Mouse (Mus musculus): ENCODE data around the gene Ssh2.

The Ssh2 gene

DNA sequence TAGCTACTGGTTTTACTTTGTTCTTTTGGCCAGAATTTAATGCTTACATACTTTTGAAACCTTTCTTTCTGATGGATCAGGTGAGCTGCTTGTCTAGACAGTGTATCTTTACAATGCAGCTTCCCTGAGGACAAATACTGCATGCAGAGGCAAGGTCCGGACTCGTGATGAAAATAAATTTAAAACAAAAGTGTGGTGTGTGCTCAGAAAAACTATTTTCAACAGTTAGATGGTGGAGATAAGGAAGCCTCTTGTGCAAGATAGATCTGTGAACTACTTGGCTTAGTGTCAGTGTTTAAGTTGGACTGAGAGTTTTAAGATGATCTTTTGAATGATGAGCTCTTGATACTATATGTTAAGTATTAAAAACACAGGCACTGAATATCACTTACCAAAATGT is 186.4 kb downstream of the Ssh2 start:
- no peak for DNase-seq (ENCODE audit: low spot score in 2 of 2)

DNA sequence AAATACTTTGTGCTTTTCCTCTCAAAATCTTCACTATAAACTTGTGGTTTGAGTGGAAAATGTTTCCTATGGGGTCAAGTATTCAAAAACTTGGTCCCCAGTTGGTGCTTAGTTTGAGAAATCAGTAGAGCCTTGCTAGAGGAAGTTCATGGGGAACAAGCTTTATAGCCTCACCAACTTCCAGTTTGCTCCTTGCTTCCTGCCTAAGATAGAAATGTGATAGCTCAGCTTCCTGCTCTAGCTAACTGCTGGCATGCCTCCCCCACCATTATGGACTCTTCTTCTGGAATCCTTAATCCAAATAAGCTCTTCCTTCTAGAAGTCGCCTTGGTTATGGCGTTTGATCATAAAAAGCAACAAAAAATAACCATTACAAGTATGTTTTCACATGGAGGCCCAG is 190.2 kb downstream of the Ssh2 start:
- no peak for DNase-seq (ENCODE audit: low spot score in 2 of 2)

DNA sequence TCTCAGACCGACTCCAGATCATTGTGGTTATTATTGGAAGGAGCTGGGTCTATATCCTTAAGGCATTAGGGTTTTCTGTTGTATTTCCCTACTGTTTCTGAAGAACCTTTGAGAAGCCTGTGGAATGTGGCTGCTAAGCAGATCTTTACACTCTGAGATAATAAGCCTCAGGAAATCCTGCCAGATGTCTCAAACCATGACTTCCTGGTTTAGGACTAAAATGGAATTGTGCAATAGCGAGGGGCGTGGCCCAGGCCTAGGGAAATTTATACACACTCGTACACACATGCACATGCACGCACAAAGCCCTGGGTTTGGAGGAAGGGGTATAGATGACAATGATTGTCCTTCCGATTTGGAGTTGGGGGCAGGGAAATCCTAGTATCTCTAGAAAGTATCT is 193.8 kb downstream of the Ssh2 start:
- peak; percentile 53 to 65 for DNase-seq (ENCODE audit: low spot score in 2 of 2)

DNA sequence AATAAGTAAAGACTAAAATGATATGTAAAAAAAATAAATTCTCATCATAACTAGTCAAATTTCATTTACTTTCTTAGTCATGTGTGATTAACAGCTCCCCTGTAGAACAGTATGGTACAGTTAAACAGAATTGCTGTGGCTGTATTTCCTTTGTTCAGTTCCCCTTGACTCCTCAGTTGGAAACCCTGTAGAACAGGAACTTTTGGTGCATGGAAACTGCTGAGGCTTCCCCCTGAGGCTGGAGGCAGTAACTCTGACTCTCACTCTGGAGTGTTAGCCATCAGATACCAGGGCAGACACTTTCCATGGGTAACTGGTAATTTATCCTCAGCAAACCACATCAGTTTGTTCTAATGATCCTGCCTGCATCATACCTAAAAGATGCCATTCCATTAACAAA is 195.2 kb downstream of the Ssh2 start:
- DNase-seq (ENCODE audit: low spot score in 2 of 2) = no peak

DNA sequence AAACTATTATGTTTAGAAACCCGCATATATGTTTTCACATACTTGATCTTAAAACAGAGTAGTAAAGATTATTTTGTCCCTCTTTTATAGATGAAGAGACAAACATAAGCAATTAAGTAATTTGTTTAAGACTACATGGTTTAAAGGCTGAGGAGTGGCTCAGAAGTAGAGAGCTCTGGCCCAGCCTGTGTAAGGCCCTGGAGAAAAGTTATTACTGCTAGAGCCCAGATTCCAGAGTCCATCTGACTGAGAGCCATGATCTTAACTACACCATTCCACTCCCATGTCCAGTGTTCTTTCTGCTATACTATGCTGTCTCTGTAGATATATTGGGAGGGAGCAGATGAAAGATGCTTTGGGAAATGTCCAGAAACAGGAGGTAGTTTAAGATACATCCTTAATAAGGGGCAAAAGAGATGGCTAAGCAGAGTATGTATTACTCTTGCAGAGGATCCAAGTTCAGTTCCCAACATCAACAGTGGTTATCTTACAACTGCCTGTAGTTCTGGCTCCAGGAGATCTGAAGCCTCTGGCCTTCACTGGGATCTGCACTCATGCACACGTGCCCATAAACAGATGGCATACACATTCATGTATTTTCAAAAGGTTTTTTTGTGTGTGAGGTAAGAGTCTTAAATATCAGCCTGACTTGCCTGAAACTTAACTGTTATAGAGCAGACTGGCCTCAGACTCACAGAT is 198.2 kb downstream of the Ssh2 start:
- DNase-seq (ENCODE audit: low spot score in 2 of 2) = no peak

DNA sequence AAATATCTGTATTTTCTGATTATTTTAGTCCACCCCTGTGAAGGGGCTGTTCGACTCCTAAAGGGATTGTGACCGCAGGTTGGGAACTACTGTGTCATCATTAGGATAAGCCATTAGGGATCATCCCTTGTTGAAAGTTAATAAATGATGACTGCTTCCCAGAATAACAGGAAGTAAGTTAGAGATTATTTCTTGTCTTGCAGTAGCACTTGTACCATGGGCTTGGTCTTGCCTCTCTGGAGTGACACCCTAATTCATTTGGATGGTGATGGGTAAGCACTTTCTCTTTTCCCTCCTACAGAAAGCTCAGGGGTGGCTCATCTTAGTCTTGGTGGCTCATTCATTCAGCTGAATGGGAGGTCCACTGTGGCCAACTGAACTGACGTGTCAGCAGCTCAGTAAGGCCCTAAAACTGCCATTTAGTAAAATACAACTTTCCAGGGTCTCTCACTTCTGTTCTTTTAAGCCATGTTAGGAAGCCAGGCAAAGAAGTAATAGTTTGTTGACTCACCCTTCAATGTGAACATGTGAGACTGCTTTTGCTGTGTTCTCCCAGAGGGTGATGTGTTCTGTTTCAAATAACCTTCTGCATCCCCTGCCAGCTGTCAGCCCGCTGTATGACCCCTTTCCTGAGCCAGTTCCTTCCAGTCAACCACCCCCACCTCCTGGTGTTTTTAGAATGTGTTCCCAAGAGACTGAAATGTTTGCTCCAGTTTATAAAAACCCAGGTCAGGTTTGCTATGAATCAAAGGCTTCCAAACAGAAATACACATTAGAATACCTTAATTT is 200.3 kb downstream of the Ssh2 start:
- DNase-seq (ENCODE audit: low spot score in 2 of 2) = peak in 1 of 2 experiments; percentile 31

DNA sequence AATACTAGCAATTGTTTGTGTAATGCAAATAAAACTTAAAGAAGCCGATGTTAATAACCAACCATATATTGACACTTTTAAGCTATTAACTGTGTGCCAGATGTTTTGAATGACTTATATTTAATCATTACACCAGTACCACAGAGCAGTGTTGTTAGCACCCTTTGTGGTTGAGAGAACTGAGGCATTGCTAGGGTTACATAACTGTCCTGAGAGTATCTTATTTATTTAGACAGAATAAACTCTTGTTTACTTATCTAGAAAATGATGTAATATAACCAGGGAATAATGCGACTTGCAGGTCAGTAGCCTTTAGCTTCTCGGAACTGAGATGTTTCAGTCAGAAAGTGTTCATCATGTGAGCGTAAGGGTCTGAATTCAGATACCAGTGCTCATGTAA is 201.9 kb downstream of the Ssh2 start:
- no peak for DNase-seq (ENCODE audit: low spot score in 2 of 2)

DNA sequence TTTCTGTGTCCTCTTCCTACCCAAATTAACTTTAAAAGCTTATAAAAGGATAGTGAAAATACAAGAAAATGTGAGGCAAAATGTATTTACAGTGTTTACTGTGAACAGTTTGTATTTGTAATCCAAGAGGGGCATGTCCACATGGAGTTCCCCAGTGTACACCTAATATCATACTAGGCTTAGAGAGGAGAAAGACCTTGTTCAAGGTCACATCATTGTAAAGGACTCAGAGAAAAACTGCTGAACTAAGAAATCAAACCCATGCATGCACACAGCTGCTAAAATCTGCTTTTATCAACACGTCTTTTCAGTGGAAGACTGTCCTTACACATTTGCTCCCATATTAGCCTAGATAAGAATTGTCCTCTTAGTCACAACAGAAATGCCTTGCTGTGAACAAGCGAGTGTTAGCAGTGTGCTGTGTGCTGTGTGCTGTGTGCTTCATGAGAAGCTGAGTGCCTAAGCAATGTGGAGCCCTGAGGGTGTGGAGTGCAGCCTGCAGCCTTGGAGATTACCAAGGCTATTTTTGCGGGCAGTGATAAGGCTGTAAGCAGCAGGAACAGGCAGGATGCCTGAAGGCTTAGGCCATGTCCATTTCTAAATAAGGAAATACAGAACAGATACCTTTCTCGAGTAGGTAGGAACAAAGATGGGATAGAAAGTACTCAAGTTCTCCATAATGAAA is 207.2 kb downstream of the Ssh2 start:
- no peak for DNase-seq (ENCODE audit: low spot score in 2 of 2)

DNA sequence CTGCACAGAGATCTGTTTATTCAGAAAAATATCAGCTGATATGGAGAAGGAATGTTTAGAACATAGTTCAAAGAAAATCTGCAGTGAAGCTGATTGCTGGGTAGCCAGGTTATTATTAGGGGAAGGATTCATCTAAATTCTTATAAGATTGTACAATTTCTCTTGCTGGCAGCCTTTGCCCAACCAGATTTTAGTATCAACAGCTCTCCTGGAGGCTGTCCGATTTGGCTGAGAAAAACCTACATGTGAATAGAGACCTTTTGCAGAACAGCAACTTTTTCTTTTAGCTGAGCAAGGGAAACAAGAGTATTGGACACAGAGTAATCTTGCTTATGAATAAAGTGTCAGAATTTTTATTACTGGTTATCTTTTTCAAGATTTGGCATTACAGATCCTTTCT is 212.4 kb downstream of the Ssh2 start:
- peak in 1 of 2 experiments; percentile 40 for DNase-seq (ENCODE audit: low spot score in 2 of 2)

DNA sequence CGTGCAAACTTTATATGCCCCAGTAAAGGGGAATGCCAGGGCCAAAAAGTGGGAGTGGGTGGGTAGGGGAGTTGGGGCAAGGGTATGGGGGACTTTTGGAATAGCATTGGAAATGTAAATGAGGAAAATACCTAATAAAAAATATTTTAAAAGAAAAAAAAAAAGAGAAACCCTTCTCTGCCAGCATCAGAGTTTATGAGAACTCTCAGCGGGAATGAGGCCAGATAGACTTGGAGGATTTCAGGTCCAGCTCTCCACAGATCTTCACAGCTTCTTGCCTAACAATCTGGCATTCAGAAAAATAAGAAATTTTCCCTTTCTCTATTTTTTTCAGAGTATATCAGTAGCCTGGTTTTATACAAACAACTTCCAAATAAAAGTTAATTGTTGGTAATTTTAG is 220.9 kb downstream of the Ssh2 start:
- DNase-seq (ENCODE audit: low spot score in 2 of 2) = no peak

DNA sequence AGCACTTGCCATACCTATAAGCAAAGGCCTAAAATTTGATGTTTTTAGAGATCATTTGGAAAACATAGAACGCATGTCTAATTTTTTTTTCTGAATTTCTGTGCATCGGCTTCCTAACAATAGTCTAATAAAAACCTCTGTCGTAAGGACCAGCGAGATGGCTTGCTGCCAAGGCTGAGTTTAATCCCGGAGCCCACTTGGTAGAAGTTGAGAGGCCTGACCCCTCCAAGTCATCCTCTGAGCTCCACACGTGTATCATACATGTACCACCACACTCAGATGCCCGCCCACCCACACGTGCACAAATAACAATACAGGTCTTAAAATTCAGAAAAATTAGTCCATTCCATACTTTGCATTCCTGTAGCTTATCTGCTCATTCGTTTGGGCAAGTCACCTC is 224.0 kb downstream of the Ssh2 start:
- DNase-seq (ENCODE audit: low spot score in 2 of 2) = no peak

DNA sequence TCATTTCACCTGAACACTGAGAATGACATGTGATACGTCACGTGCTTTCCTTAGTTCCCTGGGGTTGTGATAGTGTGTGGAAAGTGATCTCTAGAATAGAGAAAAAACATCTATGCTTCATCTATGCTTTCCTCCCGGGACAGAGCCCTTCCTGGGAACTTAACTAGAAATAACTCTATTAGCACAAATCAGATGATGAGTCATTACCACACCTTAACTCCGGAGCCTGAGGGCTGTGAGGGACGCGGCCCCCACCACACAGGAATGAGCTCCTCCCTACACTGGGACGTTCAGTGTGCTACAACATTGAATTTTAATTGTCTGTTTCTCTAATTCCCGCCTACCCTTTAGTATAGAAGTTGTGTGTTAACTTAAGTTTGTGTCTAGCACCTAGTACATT is 224.9 kb downstream of the Ssh2 start:
- no peak for DNase-seq (ENCODE audit: low spot score in 2 of 2)

DNA sequence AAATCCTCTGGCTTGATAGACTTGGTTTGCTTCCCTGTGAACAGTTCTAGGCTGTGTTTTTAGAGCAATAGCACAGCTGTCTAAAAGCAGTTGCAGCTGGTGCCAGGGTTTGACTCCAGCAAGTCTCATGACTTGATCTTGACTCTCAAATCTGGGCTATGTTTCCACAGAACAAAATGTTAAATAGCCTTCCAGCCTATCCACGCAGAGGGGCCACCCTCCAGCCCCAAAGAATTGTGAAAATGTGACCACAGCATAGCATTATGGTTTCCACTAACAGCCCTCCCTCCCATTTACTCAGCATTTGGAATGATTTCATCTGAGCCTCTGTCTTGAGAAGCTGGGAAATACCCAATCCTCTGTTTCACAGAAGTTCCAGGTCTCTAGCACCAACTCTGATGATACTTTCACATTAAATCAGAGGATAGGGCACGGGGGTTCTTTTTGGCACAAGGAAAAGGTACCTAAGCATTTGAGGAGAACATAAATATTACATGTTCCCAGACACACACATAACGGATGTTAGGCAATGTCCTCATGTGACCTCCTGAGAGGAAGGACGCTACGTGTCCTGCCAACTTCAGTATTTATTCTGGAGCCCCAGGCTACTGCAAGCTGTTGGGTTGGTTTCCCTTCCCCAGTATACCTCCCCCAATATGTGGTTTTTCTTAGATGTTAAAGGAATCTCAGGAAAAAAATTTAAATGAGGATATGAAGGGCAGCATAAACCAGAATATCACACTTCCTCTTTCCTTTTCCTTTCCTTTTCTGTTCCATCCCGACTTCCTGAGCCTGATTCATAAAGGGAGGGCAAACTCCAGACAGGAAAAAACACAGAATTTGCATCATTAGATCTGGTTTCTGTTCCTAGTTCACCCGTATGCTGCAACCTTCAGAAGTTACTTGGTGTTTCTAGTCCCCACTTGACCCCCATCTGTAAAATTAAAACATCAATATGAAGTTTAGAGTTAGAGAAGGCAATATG is 226.4 kb downstream of the Ssh2 start:
- peak in 1 of 2 experiments; percentile 71 for DNase-seq (ENCODE audit: low spot score in 2 of 2)

DNA sequence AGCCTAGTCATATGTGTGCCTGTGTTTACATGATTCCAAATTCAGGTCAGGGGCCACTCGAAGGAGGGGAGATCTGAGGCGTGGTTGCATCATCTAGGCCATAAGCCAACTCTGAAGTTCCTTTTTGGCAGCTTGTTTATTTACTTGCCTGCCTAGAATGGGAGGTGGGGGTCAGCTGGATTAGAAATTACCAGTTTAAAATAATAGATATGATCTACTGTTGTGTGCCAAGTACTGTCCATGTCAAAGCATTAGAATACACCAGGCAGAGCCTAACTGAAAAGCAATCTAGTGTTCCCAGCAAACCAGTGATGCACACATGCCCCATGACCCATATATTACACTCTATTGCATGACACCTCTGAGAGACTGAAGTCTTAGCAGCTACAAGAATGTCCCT is 228.9 kb downstream of the Ssh2 start:
- DNase-seq (ENCODE audit: low spot score in 2 of 2) = peak in 1 of 2 experiments; percentile 72

DNA sequence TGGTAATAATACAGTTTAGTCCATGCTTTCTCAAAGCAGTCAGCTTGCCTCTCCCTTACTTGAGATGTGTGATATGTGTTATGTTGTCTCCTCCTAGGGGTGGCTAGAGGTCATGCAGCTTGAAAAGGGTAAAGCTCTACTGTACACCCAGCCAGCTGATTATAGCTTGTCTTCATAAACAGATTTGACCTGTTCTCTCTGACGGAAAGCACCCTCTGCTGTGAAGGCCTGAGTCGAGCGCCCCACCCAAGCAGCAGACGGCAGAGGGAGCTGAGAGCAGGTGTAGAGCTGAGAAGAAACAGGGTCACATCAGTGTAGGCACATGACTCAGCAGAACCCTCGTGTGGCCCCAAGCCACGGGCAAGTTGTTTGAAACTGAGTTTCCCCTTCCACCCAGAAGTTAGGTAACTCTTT is 230.5 kb downstream of the Ssh2 start:
- DNase-seq (ENCODE audit: low spot score in 2 of 2) = peak; percentile 50 to 70

DNA sequence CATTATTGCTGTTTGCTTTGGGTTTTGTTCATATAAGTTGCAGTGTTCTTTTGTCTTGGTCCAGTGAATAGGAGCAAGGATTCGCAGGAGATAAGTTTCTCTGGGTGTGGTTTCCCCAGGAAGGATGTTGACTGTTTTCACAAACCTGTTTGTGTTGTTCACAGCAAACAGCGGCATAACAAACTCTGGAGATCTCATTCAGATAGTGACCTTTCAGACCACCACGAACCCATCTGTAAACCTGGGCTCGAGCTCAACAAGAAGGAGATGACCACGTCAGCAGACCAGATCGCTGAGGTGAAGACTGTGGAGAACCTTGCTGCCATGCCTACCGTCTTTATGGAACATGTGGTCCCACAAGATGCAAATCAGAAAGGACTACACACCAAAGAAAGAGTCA is 233.1 kb downstream of the Ssh2 start:
- DNase-seq (ENCODE audit: low spot score in 2 of 2) = no peak

DNA sequence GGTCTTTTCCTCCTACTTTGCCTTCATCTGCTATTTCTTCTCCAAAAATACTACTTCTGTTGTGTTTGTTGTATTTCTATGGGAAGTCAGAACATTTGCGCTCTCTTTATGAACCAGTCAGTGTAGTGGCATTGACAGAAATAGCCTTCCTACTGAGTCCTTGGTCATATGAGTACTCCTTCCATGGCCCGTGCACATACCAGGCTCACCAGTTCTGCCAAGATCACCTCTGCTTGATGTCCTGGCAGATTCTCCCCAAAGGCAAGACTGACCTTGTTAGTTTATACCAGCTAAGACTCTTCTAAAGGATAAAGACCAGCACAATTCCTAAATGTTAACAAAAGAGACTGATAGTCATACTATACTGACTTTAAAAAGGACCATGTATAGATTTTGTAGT is 235.6 kb downstream of the Ssh2 start:
- DNase-seq (ENCODE audit: low spot score in 2 of 2) = no peak

DNA sequence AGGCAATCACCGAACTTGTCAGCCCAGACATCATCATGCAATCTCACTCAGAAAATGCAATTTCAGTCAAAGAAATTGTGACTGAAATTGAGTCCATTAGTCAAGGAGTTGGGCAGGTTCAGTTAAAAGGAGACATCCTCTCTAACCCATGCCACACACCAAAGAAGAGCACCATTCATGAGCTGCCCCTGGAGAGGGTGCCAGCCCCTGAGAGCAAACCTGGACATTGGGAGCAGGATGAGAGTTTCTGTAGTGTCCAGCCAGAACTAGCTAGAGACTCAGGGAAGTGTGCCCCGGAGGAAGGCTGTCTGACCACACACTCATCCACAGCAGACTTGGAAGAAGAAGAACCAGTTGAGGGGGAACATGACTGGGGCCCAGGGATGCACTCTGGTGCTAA is 237.3 kb downstream of the Ssh2 start:
- no peak for DNase-seq (ENCODE audit: low spot score in 2 of 2)

DNA sequence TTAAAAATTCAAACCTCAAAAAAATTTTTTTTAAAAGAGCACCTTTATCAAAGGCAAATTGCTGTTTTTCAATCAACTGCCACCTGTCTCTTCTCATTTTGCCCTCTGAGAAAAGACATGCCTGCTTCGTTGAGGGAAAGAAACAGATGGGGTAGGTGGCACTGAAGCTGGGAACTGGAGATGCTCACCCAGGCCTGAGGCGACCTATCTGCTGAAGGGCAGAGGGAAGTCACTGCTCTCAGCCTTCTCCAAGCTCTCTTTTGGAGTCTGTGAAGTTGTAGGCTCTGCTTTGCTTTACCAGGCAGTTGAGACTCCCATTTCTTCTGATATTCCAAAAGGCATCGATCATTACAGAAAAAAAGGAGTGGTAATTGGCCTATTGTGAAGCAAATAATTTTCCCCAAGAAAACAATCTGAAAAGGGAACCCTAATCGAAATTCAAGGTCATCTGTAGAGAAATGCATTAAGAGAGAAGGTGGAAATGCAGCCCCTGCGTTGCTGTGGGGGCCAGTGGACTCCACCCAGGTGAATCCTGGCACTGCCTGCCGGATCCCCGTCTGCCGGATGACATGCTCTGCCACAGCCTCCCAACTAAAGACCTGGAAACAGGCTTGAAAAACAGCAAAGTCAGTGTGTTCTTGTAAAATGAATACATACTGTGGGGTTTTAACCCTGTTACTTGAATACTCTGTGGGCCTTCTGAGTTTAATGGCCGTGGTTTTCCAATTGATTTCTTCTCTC is 239.9 kb downstream of the Ssh2 start:
- DNase-seq (ENCODE audit: low spot score in 2 of 2) = no peak

DNA sequence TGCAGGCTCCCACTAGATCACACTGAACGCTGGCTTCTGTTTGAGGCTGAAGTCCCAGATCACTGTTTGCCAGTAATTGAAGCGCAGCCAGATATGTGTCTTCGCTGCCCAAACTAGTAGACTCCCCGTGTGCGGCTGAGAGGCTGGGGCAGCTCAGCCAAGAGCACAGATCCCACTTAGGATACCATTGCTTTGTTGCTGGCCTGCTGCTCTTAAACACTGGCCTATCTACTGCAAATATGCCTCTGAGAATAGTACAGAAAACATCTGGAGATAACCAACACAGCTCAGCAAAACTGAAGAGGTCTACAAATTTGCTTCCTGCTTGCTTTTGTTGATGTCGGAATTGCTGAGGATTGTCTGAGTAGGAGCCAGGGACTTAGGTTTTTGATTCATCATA is 240.8 kb downstream of the Ssh2 start:
- DNase-seq (ENCODE audit: low spot score in 2 of 2) = no peak

DNA sequence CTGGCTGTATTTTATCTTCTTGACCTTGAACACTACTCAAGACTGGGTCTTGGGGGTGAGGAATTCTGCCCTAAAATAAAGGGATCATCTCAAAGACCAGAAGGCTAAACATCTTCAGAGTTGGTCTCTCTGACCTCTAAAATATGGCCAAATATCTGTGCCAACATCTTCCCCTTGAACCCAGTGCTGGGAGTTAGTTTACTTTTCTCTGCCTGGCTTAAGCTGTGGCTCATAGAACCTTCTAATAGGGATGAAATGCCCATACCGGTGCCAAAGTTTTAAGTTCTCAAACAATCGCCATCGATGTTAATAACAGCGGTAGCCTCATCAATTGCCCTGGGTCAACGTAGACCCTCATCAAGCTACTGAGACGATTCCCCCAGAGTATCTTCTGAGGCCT is 245.8 kb downstream of the Ssh2 start:
- DNase-seq (ENCODE audit: low spot score in 2 of 2) = no peak
